Mouse (Mus musculus): ENCODE measurements at regions not wholly inside any gene's neighbourhood (a gene's known extent, or its start where the extent isn't known, plus 50 kb on each side); places are given as distances from the start of the nearest gene placed in this dataset.
A peak's percentile ranks its signal among the peaks of the same experiment; 100 is the strongest.

DNA sequence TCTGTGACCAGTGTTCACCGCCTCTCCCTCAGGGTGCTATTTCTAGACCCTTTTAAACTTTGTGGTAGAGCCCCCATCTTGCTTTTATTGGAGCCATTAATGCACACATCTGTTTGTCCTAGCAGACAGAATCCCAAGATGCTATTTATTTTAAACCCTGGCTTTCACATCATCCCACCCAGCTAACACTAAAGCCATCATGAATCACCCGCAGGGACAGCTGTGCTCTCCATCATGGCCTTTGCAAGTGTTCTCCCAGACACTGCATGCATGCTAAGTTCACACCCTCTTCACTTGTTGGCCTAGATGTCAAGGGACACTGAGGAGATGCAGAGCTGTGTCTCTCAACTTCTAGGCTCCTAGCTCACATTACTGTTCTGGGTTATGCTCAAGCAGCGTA is 220.9 kb upstream of the Igfbp3 start:
- Histone ChIP-seq H3K36me3 (ENCODE audit: control insufficient read depth, insufficient read depth, low read length) (no peaks in the 10 kb centered on the region), H3K4me2 (replicated peaks; ENCODE audit: low read depth) (no peak overlapping the region), H3K4me3 (ENCODE audit: low read depth, low read length) (no peak overlapping the region), H3K27ac (replicated peaks) (no peak overlapping the region), H3K27me3 (ENCODE audit: control insufficient read depth, insufficient read depth, low read length) (no peaks in the 10 kb centered on the region), H3K4me1 (replicated peaks; ENCODE audit: control insufficient read depth, insufficient read depth) (no peaks in the 10 kb centered on the region), H3K9me3 (ENCODE audit: control insufficient read depth, low read length) (no peaks in the 10 kb centered on the region), H3K9ac (ENCODE audit: low read length) (no peak overlapping the region)
- TF ChIP-seq EP300 (optimal IDR thresholded peaks at IDR 0.05) (no peak), CTCF (IDR thresholded peaks at IDR 0.05; ENCODE audit: low read depth) (no peak)
- WGBS, result 88% methylated on average over 3 of the region's 3 CpGs
- ATAC-seq (ENCODE audit: low FRiP score, low TSS enrichment) (no peak), DNase-seq (ENCODE audit: low spot score) (no peak)

DNA sequence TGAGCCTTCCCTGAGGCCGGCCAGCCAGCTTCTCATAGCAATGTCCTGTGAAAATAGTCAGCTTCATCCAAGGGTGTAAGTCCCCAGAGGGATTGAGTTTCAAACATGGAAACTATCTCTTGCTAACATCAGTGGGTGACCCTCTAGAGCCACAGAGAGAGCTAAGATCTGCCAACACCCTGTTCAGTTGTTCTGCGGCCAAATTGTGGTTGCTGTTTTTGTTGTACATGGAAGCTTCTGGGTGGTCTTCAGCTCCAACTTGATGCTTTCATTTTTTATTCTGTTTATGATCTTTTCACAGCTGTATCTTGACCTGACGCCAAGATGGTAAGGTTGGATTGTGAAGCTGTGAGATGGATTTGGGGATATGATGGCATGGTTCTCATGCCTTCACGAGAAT is 214.0 kb upstream of the Igfbp3 start:
- no peak overlapping the region for H3K4me3 ChIP-seq (ENCODE audit: low read depth, low read length)
- no peak for DNase-seq (ENCODE audit: low spot score)
- no peaks in the 10 kb centered on the region for H3K27me3 ChIP-seq (ENCODE audit: control insufficient read depth, insufficient read depth, low read length)
- no peak for TF ChIP-seq CTCF (IDR thresholded peaks at IDR 0.05; ENCODE audit: low read depth)
- TF ChIP-seq EP300 (optimal IDR thresholded peaks at IDR 0.05), result no peak
- WGBS, result 71% methylated on average over 4 of the region's 4 CpGs
- no peaks in the 10 kb centered on the region for H3K4me1 ChIP-seq (replicated peaks; ENCODE audit: control insufficient read depth, insufficient read depth)
- no peak overlapping the region for H3K4me2 ChIP-seq (replicated peaks; ENCODE audit: low read depth)
- H3K27ac ChIP-seq (replicated peaks), result no peak overlapping the region
- no peaks in the 10 kb centered on the region for H3K9me3 ChIP-seq (ENCODE audit: control insufficient read depth, low read length)
- no peaks in the 10 kb centered on the region for H3K36me3 ChIP-seq (ENCODE audit: control insufficient read depth, insufficient read depth, low read length)
- no peak overlapping the region for H3K9ac ChIP-seq (ENCODE audit: low read length)
- ATAC-seq (ENCODE audit: low FRiP score, low TSS enrichment), result no peak

GRCm38 (mm10) chr11:7425233-7425632 is 211.5 kb upstream of the Igfbp3 start:
- no peak for TF ChIP-seq CTCF (IDR thresholded peaks at IDR 0.05; ENCODE audit: low read depth)
- TF ChIP-seq EP300 (optimal IDR thresholded peaks at IDR 0.05), result no peak
- Histone ChIP-seq H3K4me1 (replicated peaks; ENCODE audit: control insufficient read depth, insufficient read depth) (no peaks in the 10 kb centered on the region), H3K27ac (replicated peaks) (no peak overlapping the region), H3K36me3 (ENCODE audit: control insufficient read depth, insufficient read depth, low read length) (no peaks in the 10 kb centered on the region), H3K9me3 (ENCODE audit: control insufficient read depth, low read length) (no peaks in the 10 kb centered on the region), H3K4me3 (ENCODE audit: low read depth, low read length) (no peak overlapping the region), H3K4me2 (replicated peaks; ENCODE audit: low read depth) (no peak overlapping the region), H3K27me3 (ENCODE audit: control insufficient read depth, insufficient read depth, low read length) (no peaks in the 10 kb centered on the region), H3K9ac (ENCODE audit: low read length) (no peak overlapping the region)
- DNase-seq (ENCODE audit: low spot score) (no peak), ATAC-seq (ENCODE audit: low FRiP score, low TSS enrichment) (no peak)
- 88% methylated on average over 1 of the region's 1 CpGs for WGBS

- WGBS, result 50% methylated on average over 5 of the region's 5 CpGs
- Histone ChIP-seq H3K4me2 (replicated peaks; ENCODE audit: low read depth) (no peak overlapping the region), H3K4me1 (replicated peaks; ENCODE audit: control insufficient read depth, insufficient read depth) (no peaks in the 10 kb centered on the region), H3K36me3 (ENCODE audit: control insufficient read depth, insufficient read depth, low read length) (no peaks in the 10 kb centered on the region), H3K27me3 (ENCODE audit: control insufficient read depth, insufficient read depth, low read length) (no peaks in the 10 kb centered on the region), H3K9me3 (ENCODE audit: control insufficient read depth, low read length) (no peaks in the 10 kb centered on the region), H3K9ac (ENCODE audit: low read length) (no peak overlapping the region), H3K27ac (replicated peaks) (no peak overlapping the region), H3K4me3 (ENCODE audit: low read depth, low read length) (no peak overlapping the region)
- TF ChIP-seq CTCF (IDR thresholded peaks at IDR 0.05; ENCODE audit: low read depth), result no peak
- TF ChIP-seq EP300 (optimal IDR thresholded peaks at IDR 0.05), result no peak
- ATAC-seq (ENCODE audit: low FRiP score, low TSS enrichment) (peak; percentile 68), DNase-seq (ENCODE audit: low spot score) (no peak)
Measured at GRCm38 (mm10) chr11:7424082-7424471, 210.4 kb upstream of the Igfbp3 start.

DNA sequence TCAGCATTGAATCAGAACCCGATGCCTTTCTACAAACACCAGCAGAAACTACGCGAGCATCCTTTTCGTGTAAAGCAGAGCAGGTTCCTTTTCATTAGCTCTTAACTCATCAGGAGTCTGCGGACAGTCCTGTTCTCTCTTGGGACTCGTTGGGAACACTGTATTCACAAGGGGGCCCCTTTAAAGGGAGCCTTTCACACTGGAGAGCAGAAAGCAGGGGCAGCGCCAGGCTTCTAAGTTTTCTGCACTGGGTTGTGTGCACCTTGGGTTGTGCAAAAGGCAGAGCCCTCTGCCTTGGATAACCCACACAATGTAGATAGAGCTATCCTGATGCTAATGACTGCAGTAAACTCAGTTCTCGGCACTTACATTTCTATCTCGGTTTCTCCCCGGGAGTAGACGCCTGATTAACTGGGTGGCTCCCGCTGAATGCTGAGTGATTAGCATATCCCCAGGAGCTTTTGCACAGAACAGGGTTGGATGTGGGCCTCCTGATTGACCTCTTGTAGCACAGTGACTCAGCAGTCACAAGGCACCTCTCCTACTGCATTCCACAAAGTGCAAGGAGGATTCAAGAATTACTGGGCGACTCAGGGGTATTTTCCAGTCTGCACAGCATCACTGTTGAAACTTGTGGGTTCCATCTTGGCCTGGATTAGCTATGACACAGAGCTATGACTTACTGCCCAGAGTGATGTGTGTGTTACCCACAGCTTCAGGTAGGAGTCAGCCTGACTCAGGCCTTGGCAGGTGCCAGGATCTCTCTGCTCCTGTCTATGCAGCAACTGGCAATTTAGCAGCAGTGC is 209.8 kb upstream of the Igfbp3 start:
- H3K9ac ChIP-seq (ENCODE audit: low read length), result no peak overlapping the region
- DNase-seq (ENCODE audit: low spot score) (peak; percentile 46), ATAC-seq (ENCODE audit: low FRiP score, low TSS enrichment) (peak; percentile 96)
- no peaks in the 10 kb centered on the region for H3K4me1 ChIP-seq (replicated peaks; ENCODE audit: control insufficient read depth, insufficient read depth)
- 18% methylated on average over 13 of the region's 13 CpGs for WGBS
- no peak overlapping the region for H3K27ac ChIP-seq (replicated peaks)
- no peak overlapping the region for H3K4me3 ChIP-seq (ENCODE audit: low read depth, low read length)
- TF ChIP-seq EP300 (optimal IDR thresholded peaks at IDR 0.05) (no peak), CTCF (IDR thresholded peaks at IDR 0.05; ENCODE audit: low read depth) (peak; percentile 45)
- H3K36me3 ChIP-seq (ENCODE audit: control insufficient read depth, insufficient read depth, low read length), result no peaks in the 10 kb centered on the region
- no peaks in the 10 kb centered on the region for H3K9me3 ChIP-seq (ENCODE audit: control insufficient read depth, low read length)
- no peaks in the 10 kb centered on the region for H3K27me3 ChIP-seq (ENCODE audit: control insufficient read depth, insufficient read depth, low read length)
- H3K4me2 ChIP-seq (replicated peaks; ENCODE audit: low read depth), result no peak overlapping the region

DNA sequence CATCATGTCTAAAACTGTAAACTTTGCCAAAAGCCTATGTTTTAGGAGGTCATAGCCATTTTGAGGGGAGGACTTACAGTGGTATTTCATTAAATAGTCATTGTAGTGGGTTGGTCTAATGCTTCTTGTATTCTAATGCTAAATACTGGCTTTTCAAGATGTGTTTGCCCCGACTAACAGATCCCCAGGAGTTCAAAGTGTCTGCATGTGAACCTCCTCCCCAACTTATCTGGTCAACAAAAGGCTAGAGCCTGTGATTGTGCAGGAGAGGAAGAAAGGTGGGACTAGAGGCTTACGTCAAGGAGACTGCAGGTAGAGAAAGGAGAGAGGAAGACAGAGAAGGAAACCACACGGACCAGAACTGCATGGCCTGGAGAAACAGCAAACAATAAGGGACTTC is 198.9 kb upstream of the Igfbp3 start:
- Histone ChIP-seq H3K4me3 (ENCODE audit: low read depth, low read length) (no peak overlapping the region), H3K27me3 (ENCODE audit: control insufficient read depth, insufficient read depth, low read length) (no peaks in the 10 kb centered on the region), H3K4me1 (replicated peaks; ENCODE audit: control insufficient read depth, insufficient read depth) (no peaks in the 10 kb centered on the region), H3K9ac (ENCODE audit: low read length) (no peak overlapping the region), H3K27ac (replicated peaks) (no peak overlapping the region), H3K9me3 (ENCODE audit: control insufficient read depth, low read length) (no peaks in the 10 kb centered on the region), H3K36me3 (ENCODE audit: control insufficient read depth, insufficient read depth, low read length) (no peaks in the 10 kb centered on the region), H3K4me2 (replicated peaks; ENCODE audit: low read depth) (no peak overlapping the region)
- no peak for ATAC-seq (ENCODE audit: low FRiP score, low TSS enrichment)
- 76% methylated on average over 3 of the region's 3 CpGs for WGBS
- no peak for DNase-seq (ENCODE audit: low spot score)
- no peak for TF ChIP-seq EP300 (optimal IDR thresholded peaks at IDR 0.05)
- TF ChIP-seq CTCF (IDR thresholded peaks at IDR 0.05; ENCODE audit: low read depth), result no peak
